Mouse (Mus musculus): ENCODE measurements at regions not wholly inside any gene's neighbourhood (a gene's known extent, or its start where the extent isn't known, plus 50 kb on each side); places are given as distances from the start of the nearest gene placed in this dataset.

DNA sequence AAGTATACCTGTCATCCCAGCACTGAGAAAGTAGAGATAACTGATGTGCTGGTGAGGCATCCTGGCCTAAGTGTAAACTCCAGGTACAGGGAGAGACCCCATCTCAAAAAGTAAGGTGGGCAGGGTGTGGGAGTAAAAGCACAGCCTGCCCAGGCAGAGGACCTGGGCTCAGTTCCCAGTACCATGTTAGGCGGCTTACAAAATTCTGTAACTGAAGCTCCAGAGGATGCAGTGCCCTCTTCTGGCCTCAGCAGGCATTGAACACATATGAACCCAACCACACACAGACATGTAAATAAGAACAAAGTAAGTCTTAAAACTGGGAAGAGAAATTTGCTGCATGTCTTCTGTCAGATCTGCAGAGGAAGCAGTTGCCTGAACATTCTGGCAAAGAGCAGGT, 125.9 kb upstream of the Dpp6 start:
- TF ChIP-seq ZC3H11A (IDR thresholded peaks at IDR 0.05; ENCODE audit: low read depth, low read length) (no peak), ZNF384 (IDR thresholded peaks at IDR 0.05; ENCODE audit: low read depth, low read length) (no peak), POLR2A (IDR thresholded peaks at IDR 0.05; ENCODE audit: control insufficient read depth in 1 of 2, insufficient read depth in 1 of 2, low read depth in 1 of 2, low read length in 2 of 2, poor library complexity in 1 of 2) (no peak), CTCF (IDR thresholded peaks at IDR 0.05 in 2 of 3, conservative IDR thresholded peaks at IDR 0.05 in 1 of 3; ENCODE audit: control insufficient read depth in 1 of 3, insufficient read depth in 1 of 3, low read depth in 2 of 3, low read length in 3 of 3, poor library complexity in 1 of 3, severe bottlenecking in 1 of 3) (no peak; a peak in 1 of 6 replicates), ETS1 (IDR thresholded peaks at IDR 0.05; ENCODE audit: low read depth, low read length) (no peak)
